Mouse (Mus musculus) C2C12 (cell line): ENCODE measurements around the gene Olfr325. TPM values are rescaled to one million over a fixed set of nuclear protein-coding genes. Genes with fewer than 3 reads are reported as not detected.

ENCODE experiments used
- H3K27me3 ChIP-seq: one replicate; pipeline ENCODE4 v1.6.1; 2011; ENCODE audit not compliant: control insufficient read depth, insufficient read depth, insufficient read length
- H3K36me3 ChIP-seq: one replicate; pipeline ENCODE4 v1.6.1; 2011; ENCODE audit not compliant: control insufficient read depth, insufficient read depth
- H3K4me3 ChIP-seq: one replicate; pipeline ENCODE4 v1.5.1; 2011; ENCODE audit warnings: mild to moderate bottlenecking, control low read depth; ENCODE audit not compliant: poor library complexity, insufficient read depth, severe bottlenecking
- H3K79me2 ChIP-seq: one replicate; pipeline ENCODE4 v1.6.1; 2011; ENCODE audit not compliant: control insufficient read depth, insufficient read depth
- H3K79me3 ChIP-seq: one replicate; pipeline ENCODE4 v1.6.1; 2011; ENCODE audit warnings: low read depth, control low read depth
- H3ac ChIP-seq: one replicate; pipeline ENCODE3; 2011; ENCODE audit warnings: low read depth; ENCODE audit not compliant: control insufficient read depth, insufficient read length
- CEBPB ChIP-seq: IDR thresholded peaks from one replicate; pipeline ENCODE4 v1.6.1; 2011; ENCODE audit warnings: low read depth, mild to moderate bottlenecking, control low read depth, moderate library complexity
- CTCF ChIP-seq: IDR thresholded peaks from one replicate; pipeline ENCODE4 v1.5.1; 2011; ENCODE audit not compliant: control insufficient read depth, insufficient read depth, insufficient read length
- FOSL1 ChIP-seq: IDR thresholded peaks from one replicate; pipeline ENCODE4 v1.8.0; 2011; ENCODE audit warnings: mild to moderate bottlenecking, low read length; ENCODE audit not compliant: poor library complexity, insufficient read depth, severe bottlenecking
- MAX ChIP-seq: IDR thresholded peaks from one replicate; pipeline ENCODE4 v1.6.1; 2011; ENCODE audit warnings: mild to moderate bottlenecking, control low read depth
- MYOD1 ChIP-seq: IDR thresholded peaks from one replicate; pipeline ENCODE4 v1.6.1; 2011; ENCODE audit warnings: low read depth; ENCODE audit not compliant: control insufficient read depth, insufficient read length
- MYOG ChIP-seq: IDR thresholded peaks from one replicate; pipeline ENCODE4 v1.6.1; 2011; ENCODE audit not compliant: control insufficient read depth, insufficient read length; ENCODE audit errors: extremely low read depth
- USF1 ChIP-seq: IDR thresholded peaks from one replicate; pipeline ENCODE4 v1.6.1; 2011; ENCODE audit warnings: low read depth, mild to moderate bottlenecking, control low read depth, moderate library complexity
- polyA plus RNA-seq: library from polyadenylated mRNA; unstranded; fragments of >200 nt; fragmentation: generic; extraction: Trizol; gene quantifications from one replicate; pipeline ENCODE4 v1.2.1, GENCODE M21; 2012; ENCODE audit warnings: missing spikeins

Gene Olfr325
- polyA plus RNA-seq, 1 experiment = not detected

GRCm38 (mm10) chr11:58615975-58616374 is 38.4 kb downstream of the Olfr325 start, which contains the start of gene 2210407C18Rik:
2210407C18Rik (minus strand) TSS chr11:58616075.
- H3K79me2 ChIP-seq = no peaks in the 10 kb centered on the region
- TF ChIP-seq CTCF (no peak), MYOG (no peak), FOSL1 (no peak), CEBPB (no peak), USF1 (no peak), MAX (no peak), MYOD1 (no peak)

GRCm38 (mm10) chr11:58618369-58618768 is 40.8 kb downstream of the Olfr325 start:
- no peaks in the 10 kb centered on the region for H3K27me3 ChIP-seq
- H3ac ChIP-seq = no peak overlapping the region
- no peak overlapping the region for H3K4me3 ChIP-seq
- H3K79me2 ChIP-seq = no peaks in the 10 kb centered on the region
- H3K36me3 ChIP-seq = no peaks in the 10 kb centered on the region
- TF ChIP-seq USF1 = no peak
- no peak for TF ChIP-seq MYOG
- no peak for TF ChIP-seq CEBPB
- no peak for TF ChIP-seq CTCF
- TF ChIP-seq MYOD1 = no peak
- no peak for TF ChIP-seq MAX
- TF ChIP-seq FOSL1 = no peak
- no peaks in the 10 kb centered on the region for H3K79me3 ChIP-seq

More at GRCm38 (mm10) chr11:58615975-58616374, 38.4 kb downstream of the Olfr325 start, which contains the start of gene 2210407C18Rik:
- Histone ChIP-seq H3K36me3 (no peaks in the 10 kb centered on the region), H3ac (no peak within 1 kb of the TSS), H3K27me3 (no peaks in the 10 kb centered on the region), H3K79me3 (no peaks in the 10 kb centered on the region), H3K4me3 (no peak within 1 kb of the TSS)

- H3K27me3 ChIP-seq = no peaks in the 10 kb centered on the region
- H3K79me3 ChIP-seq = no peaks in the 10 kb centered on the region
- no peak for TF ChIP-seq USF1
- TF ChIP-seq FOSL1 = no peak
- H3K36me3 ChIP-seq = no peaks in the 10 kb centered on the region
- H3K79me2 ChIP-seq = no peaks in the 10 kb centered on the region
- no peak overlapping the region for H3K4me3 ChIP-seq
- H3ac ChIP-seq = no peak overlapping the region
Observed at GRCm38 (mm10) chr11:58618793-58619192, 41.3 kb downstream of the Olfr325 start.

- Histone ChIP-seq H3K27me3 (no peaks in the 10 kb centered on the region), H3K79me3 (no peaks in the 10 kb centered on the region)
Observed at GRCm38 (mm10) chr11:58626146-58626545, 48.6 kb downstream of the Olfr325 start.

GRCm38 (mm10) chr11:58630401-58630800 is 52.9 kb downstream of the Olfr325 start, which contains the start of gene Olfr323:
Olfr323 (minus strand) TSS chr11:58630501.
- no peaks in the 10 kb centered on the region for H3K79me2 ChIP-seq
- H3K79me3 ChIP-seq = no peaks in the 10 kb centered on the region
- H3K27me3 ChIP-seq = no peaks in the 10 kb centered on the region
- no peaks in the 10 kb centered on the region for H3K36me3 ChIP-seq
- H3ac ChIP-seq = no peak within 1 kb of the TSS
- TF ChIP-seq CTCF (no peak), USF1 (no peak), MYOG (no peak), FOSL1 (no peak), CEBPB (no peak), MAX (no peak), MYOD1 (no peak)
- H3K4me3 ChIP-seq = no peak within 1 kb of the TSS

More at GRCm38 (mm10) chr11:58626146-58626545, 48.6 kb downstream of the Olfr325 start:
- no peaks in the 10 kb centered on the region for H3K79me2 ChIP-seq
- TF ChIP-seq MYOD1 (no peak), MYOG (no peak)
- no peaks in the 10 kb centered on the region for H3K36me3 ChIP-seq
- H3K4me3 ChIP-seq = no peak overlapping the region
- H3ac ChIP-seq = no peak overlapping the region

Other genes with a start within 250 kb of the Olfr325 start
- gene Zfp672, start 247.4 kb upstream of the Olfr325 start, polyA plus RNA-seq = 12.5 TPM
- gene Sh3bp5l, start 247.0 kb upstream of the Olfr325 start, polyA plus RNA-seq = 30.8 TPM
- not detected for gene Lypd8, start 198.7 kb upstream of the Olfr325 start, polyA plus RNA-seq
- not detected for gene 1810065E05Rik, start 156.6 kb upstream of the Olfr325 start, polyA plus RNA-seq
- gene Gm12253, start 145.2 kb upstream of the Olfr325 start, polyA plus RNA-seq = not detected
- gene Lypd9, start 124.8 kb upstream of the Olfr325 start, polyA plus RNA-seq = not detected
- not detected for gene Olfr30, start 115.5 kb upstream of the Olfr325 start, polyA plus RNA-seq
- gene Olfr332, start 85.2 kb upstream of the Olfr325 start, polyA plus RNA-seq = not detected
- gene Olfr331, start 75.2 kb upstream of the Olfr325 start, polyA plus RNA-seq = not detected
- not detected for gene Olfr330, start 42.9 kb upstream of the Olfr325 start, polyA plus RNA-seq
- not detected for gene Olfr329-ps, start 31.3 kb upstream of the Olfr325 start, polyA plus RNA-seq
- not detected for gene Olfr328, start 22.1 kb upstream of the Olfr325 start, polyA plus RNA-seq
- gene Olfr224, start 7.2 kb upstream of the Olfr325 start, polyA plus RNA-seq = not detected
- gene Olfr324, start 17.4 kb downstream of the Olfr325 start, polyA plus RNA-seq = not detected
- gene 2210407C18Rik, start 38.3 kb downstream of the Olfr325 start, polyA plus RNA-seq = not detected
- gene Olfr323, start 52.8 kb downstream of the Olfr325 start, polyA plus RNA-seq = not detected
- not detected for gene Trim58, start 62.7 kb downstream of the Olfr325 start, polyA plus RNA-seq
- not detected for gene Olfr322, start 81.1 kb downstream of the Olfr325 start, polyA plus RNA-seq
- not detected for gene Olfr320, start 103.4 kb downstream of the Olfr325 start, polyA plus RNA-seq
- gene Olfr319, start 121.4 kb downstream of the Olfr325 start, polyA plus RNA-seq = not detected
- gene Olfr318, start 146.3 kb downstream of the Olfr325 start, polyA plus RNA-seq = not detected
- gene Olfr317, start 161.5 kb downstream of the Olfr325 start, polyA plus RNA-seq = not detected
- not detected for gene Olfr316, start 175.0 kb downstream of the Olfr325 start, polyA plus RNA-seq
- gene Olfr315, start 195.5 kb downstream of the Olfr325 start, polyA plus RNA-seq = not detected
- gene Olfr314, start 205.2 kb downstream of the Olfr325 start, polyA plus RNA-seq = not detected
- gene Fam183b, start 224.2 kb downstream of the Olfr325 start, polyA plus RNA-seq = not detected
- not detected for gene Olfr313, start 237.3 kb downstream of the Olfr325 start, polyA plus RNA-seq